Comparison of ENCODE assay signal across 19 mouse cellular contexts in genomic region chr6:49867571-49867970, GRCm38 (mm10). TPM values are rescaled to one million over a fixed set of nuclear protein-coding genes. Genes with fewer than 3 reads are reported as not detected.
A peak's percentile ranks its signal among the peaks of the same experiment; 100 is the strongest.
DNase-seq lines count a peak whose midpoint lies in the region; ATAC-seq and TF ChIP-seq lines count a peak whose summit lies in the region.
"Had no signal": no experiment of that assay in that cellular context is flagged by ENCODE, and none has a peak within 500 bp of the region (broad histone marks: within the 10 kb centered on the region; RNA-seq: fewer than 3 reads in every experiment).

No protein-coding gene starts in this region.

- H3K9ac ChIP-seq in kidney, embryonic 15.5 days = no peak overlapping the region
- H3K9ac ChIP-seq in kidney, postnatal 0 days (ENCODE audit: low read depth, low read length) = no peak overlapping the region
- H3K9ac ChIP-seq in forebrain, embryonic 12.5 days = no peak overlapping the region
- H3K9ac ChIP-seq: embryonic facial prominence, embryonic 12.5 days had no signal

- no peak for DNase-seq in kidney, adult 8-10 months
- DNase-seq in kidney, postnatal 0 days (ENCODE audit: low spot score) = peak; percentile 24
- no peak for DNase-seq in kidney, postnatal 36 days
- DNase-seq: adrenal gland, adult 2 months; adrenal gland, postnatal 10 days; adrenal gland, postnatal 25 days; cerebellum, adult 11 months; cerebellum, adult 18-20 months; cerebellum, adult 8-10 months; cerebellum, adult 9-11 months; cerebellum, postnatal 14 days; cerebellum, postnatal 36 days had no signal

- H3K36me3 ChIP-seq in kidney, embryonic 15.5 days = no peaks in the 10 kb centered on the region
- H3K36me3 ChIP-seq in kidney, postnatal 0 days (ENCODE audit: insufficient read depth, low read length) = no peaks in the 10 kb centered on the region
- no peaks in the 10 kb centered on the region for H3K36me3 ChIP-seq in forebrain, embryonic 12.5 days (replicated peaks)
- H3K36me3 ChIP-seq: embryonic facial prominence, embryonic 10.5 days; embryonic facial prominence, embryonic 12.5 days had no signal

- H3K27ac ChIP-seq in kidney, embryonic 15.5 days = no peak overlapping the region; the same call in 1 of the 2 replicates
- no peak overlapping the region for H3K27ac ChIP-seq in kidney, postnatal 0 days
- no peak overlapping the region for H3K27ac ChIP-seq in forebrain, embryonic 12.5 days
- H3K27ac ChIP-seq: embryonic facial prominence, embryonic 10.5 days; embryonic facial prominence, embryonic 12.5 days had no signal

- no peak overlapping the region for H3K4me2 ChIP-seq in kidney, embryonic 15.5 days
- no peak overlapping the region for H3K4me2 ChIP-seq in kidney, postnatal 0 days (ENCODE audit: low read length)
- no peak overlapping the region for H3K4me2 ChIP-seq in forebrain, embryonic 12.5 days
- H3K4me2 ChIP-seq: embryonic facial prominence, embryonic 12.5 days had no signal

- no peak for TF ChIP-seq CTCF in kidney, postnatal 0 days (IDR thresholded peaks at IDR 0.05; ENCODE audit: low read depth)

- H3K27me3 ChIP-seq in kidney, embryonic 15.5 days = no peaks in the 10 kb centered on the region
- H3K27me3 ChIP-seq in kidney, postnatal 0 days (ENCODE audit: insufficient read depth, low read length) = no peaks in the 10 kb centered on the region
- no peaks in the 10 kb centered on the region for H3K27me3 ChIP-seq in forebrain, embryonic 12.5 days
- H3K27me3 ChIP-seq: embryonic facial prominence, embryonic 12.5 days had no signal

- no peaks in the 10 kb centered on the region for H3K9me3 ChIP-seq in kidney, embryonic 15.5 days (replicated peaks)
- no peaks in the 10 kb centered on the region for H3K9me3 ChIP-seq in kidney, postnatal 0 days (replicated peaks; ENCODE audit: low read length)
- no peaks in the 10 kb centered on the region for H3K9me3 ChIP-seq in forebrain, embryonic 12.5 days
- H3K9me3 ChIP-seq: embryonic facial prominence, embryonic 10.5 days; embryonic facial prominence, embryonic 12.5 days had no signal

- no peaks in the 10 kb centered on the region for H3K4me1 ChIP-seq in kidney, embryonic 15.5 days
- no peaks in the 10 kb centered on the region for H3K4me1 ChIP-seq in kidney, postnatal 0 days (replicated peaks; ENCODE audit: insufficient read depth, low read length)
- no peaks in the 10 kb centered on the region; the same call in 1 of the 2 replicates for H3K4me1 ChIP-seq in forebrain, embryonic 12.5 days
- H3K4me1 ChIP-seq: embryonic facial prominence, embryonic 10.5 days; embryonic facial prominence, embryonic 12.5 days had no signal

- H3K4me3 ChIP-seq in kidney, embryonic 15.5 days (replicated peaks) = no peak overlapping the region
- H3K4me3 ChIP-seq in kidney, postnatal 0 days (replicated peaks; ENCODE audit: low read depth, low read length) = no peak overlapping the region
- no peak overlapping the region for H3K4me3 ChIP-seq in forebrain, embryonic 12.5 days (replicated peaks)
- H3K4me3 ChIP-seq: embryonic facial prominence, embryonic 10.5 days; embryonic facial prominence, embryonic 12.5 days had no signal

- peak; percentile 66; the same call in 1 of the 2 replicates for ATAC-seq in kidney, embryonic 15.5 days (replicated peaks; ENCODE audit: low FRiP score)
- no peak for ATAC-seq in kidney, postnatal 0 days (replicated peaks; ENCODE audit: low FRiP score, low read depth)
- no peak for ATAC-seq in forebrain, embryonic 12.5 days (ENCODE audit: low FRiP score)
- ATAC-seq: forebrain, embryonic 14.5 days; forebrain, embryonic 16.5 days had no signal

- WGBS in kidney, embryonic 15.5 days = 43% methylated on average over 6 of the region's 6 CpGs
- WGBS in kidney, postnatal 0 days = 42% methylated on average over 6 of the region's 6 CpGs
- 81% methylated on average over 6 of the region's 6 CpGs for WGBS in forebrain, embryonic 12.5 days

RNA-seq across cellular contexts. Expression of gene Npy, which starts 45.1 kb away (rescaled TPM):
- polyA plus RNA-seq in kidney, embryonic 15.5 days (2015; fragmentation: Nextera tagmentation; extraction: Ambion mirVana) = 27.9 and 75.2 TPM in 2 replicates
- polyA plus RNA-seq in kidney, postnatal 0 days (2015; fragmentation: Nextera tagmentation; extraction: Ambion mirVana) = 13.9 and 18.3 TPM in 2 replicates
- 25.0 and 26.4 TPM in 2 replicates for polyA plus RNA-seq in forebrain, embryonic 12.5 days (2016; fragmentation: Nextera tagmentation; extraction: Ambion mirVana)
- polyA plus RNA-seq: C2C12 had no signal
